Mouse (Mus musculus): ENCODE results near the gene St8sia1. TPM values are rescaled to one million over a fixed set of nuclear protein-coding genes. Genes with fewer than 3 reads are reported as not detected.

Gene St8sia1
- polyA plus RNA-seq, 1 experiment: 0.26 TPM

GRCm38 (mm10) chr6:142779045-142779811 is 185.0 kb downstream of the St8sia1 start:
- TF ChIP-seq CTCF (IDR thresholded peaks at IDR 0.05; ENCODE audit: insufficient read depth, low read length) (peak; percentile 33), POLR2A (IDR thresholded peaks at IDR 0.05; ENCODE audit: borderline replicate concordance, extremely low read depth, low read depth, low read length) (no peak)
- DNase-seq: no peak
- no peaks in the 10 kb centered on the region for H3K4me1 ChIP-seq (ENCODE audit: control insufficient read depth, insufficient read depth, low read length)
- WGBS: 45% methylated on average over 11 of the region's 11 CpGs
- no peak overlapping the region for H3K4me3 ChIP-seq (replicated peaks; ENCODE audit: extremely low read depth, low read depth, low read length)

- Histone ChIP-seq H3K4me3 (replicated peaks; ENCODE audit: extremely low read depth, low read depth, low read length) (no peak overlapping the region), H3K4me1 (ENCODE audit: control insufficient read depth, insufficient read depth, low read length) (no peaks in the 10 kb centered on the region)
- TF ChIP-seq POLR2A (IDR thresholded peaks at IDR 0.05; ENCODE audit: borderline replicate concordance, extremely low read depth, low read depth, low read length): no peak
- DNase-seq: no peak
- WGBS: 59% methylated on average over 4 of the region's 4 CpGs
Observed at GRCm38 (mm10) chr6:142776935-142777334, 187.3 kb downstream of the St8sia1 start.

- Histone ChIP-seq H3K4me3 (replicated peaks; ENCODE audit: extremely low read depth, low read depth, low read length) (no peak overlapping the region), H3K4me1 (ENCODE audit: control insufficient read depth, insufficient read depth, low read length) (no peaks in the 10 kb centered on the region)
- TF ChIP-seq CTCF (IDR thresholded peaks at IDR 0.05; ENCODE audit: insufficient read depth, low read length): peak; percentile 17; the same call in 1 of the 2 replicates
- no peak for TF ChIP-seq POLR2A (IDR thresholded peaks at IDR 0.05; ENCODE audit: borderline replicate concordance, extremely low read depth, low read depth, low read length)
- DNase-seq: no peak
- WGBS: 90% methylated on average over 5 of the region's 5 CpGs
Observed at GRCm38 (mm10) chr6:142773566-142773965, 190.7 kb downstream of the St8sia1 start.

- TF ChIP-seq POLR2A (IDR thresholded peaks at IDR 0.05; ENCODE audit: borderline replicate concordance, extremely low read depth, low read depth, low read length) (no peak), CTCF (IDR thresholded peaks at IDR 0.05; ENCODE audit: insufficient read depth, low read length) (no peak)
- 90% methylated on average over 4 of the region's 4 CpGs for WGBS
- no peak overlapping the region for H3K4me3 ChIP-seq (replicated peaks; ENCODE audit: extremely low read depth, low read depth, low read length)
- H3K4me1 ChIP-seq (ENCODE audit: control insufficient read depth, insufficient read depth, low read length): no peaks in the 10 kb centered on the region
- DNase-seq: no peak
Observed at GRCm38 (mm10) chr6:142771643-142772042, 192.6 kb downstream of the St8sia1 start.

Other genes with a start within 250 kb of the St8sia1 start
- 8.4 and 12.3 TPM in 2 replicates for gene Cmas, start 207.8 kb downstream of the St8sia1 start, polyA plus RNA-seq (2012; rRNA removed)
- not detected in 2 replicates for gene Sult6b2, start 159.9 kb downstream of the St8sia1 start, polyA plus RNA-seq (2012; rRNA removed)
- gene C2cd5, start 135.7 kb upstream of the St8sia1 start, polyA plus RNA-seq (2012; rRNA removed): 10.1 and 16.7 TPM in 2 replicates
- gene Etnk1, start 202.8 kb upstream of the St8sia1 start, polyA plus RNA-seq (2012; rRNA removed): 25.9 and 38.7 TPM in 2 replicates

All from lung, adult 2 months (tissue).